Mouse (Mus musculus): ENCODE data around the gene Gucy2g. TPM values are rescaled to one million over a fixed set of nuclear protein-coding genes. Genes with fewer than 3 reads are reported as not detected.

Gucy2g gene
- polyA plus RNA-seq, 1 experiment from 2014 or later: 0.10 TPM

DNA sequence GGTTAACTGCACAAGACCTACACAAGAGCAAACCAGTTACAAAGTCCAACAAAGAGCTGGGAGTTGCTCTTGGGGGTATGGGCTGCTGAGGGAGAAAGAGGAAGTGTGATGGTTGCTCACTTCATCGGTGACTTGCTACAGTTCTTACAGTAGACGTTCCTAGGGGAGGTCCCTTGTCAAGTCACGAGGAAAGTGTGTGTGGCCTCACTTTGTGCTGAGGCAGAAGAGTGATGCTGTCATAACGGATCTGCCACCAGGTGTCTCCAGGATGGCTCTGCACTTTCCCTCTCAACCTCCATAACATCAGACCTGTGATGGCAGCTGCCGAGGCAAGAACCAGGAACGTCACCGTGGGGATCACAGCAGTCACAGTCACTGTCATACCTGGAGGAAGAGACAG, 13.9 kb downstream of the Gucy2g start:
- H3K27ac ChIP-seq (ENCODE audit: low read length): no peak overlapping the region
- H3K9ac ChIP-seq (replicated peaks; ENCODE audit: low read length): no peak overlapping the region
- ATAC-seq (ENCODE audit: low FRiP score, low TSS enrichment): no peak
- no peak overlapping the region for H3K4me3 ChIP-seq (ENCODE audit: low read length)
- H3K36me3 ChIP-seq (ENCODE audit: insufficient read depth, low read length): no peaks in the 10 kb centered on the region
- no peaks in the 10 kb centered on the region for H3K27me3 ChIP-seq (ENCODE audit: insufficient read depth, low read length)
- no peaks in the 10 kb centered on the region for H3K9me3 ChIP-seq (ENCODE audit: low read length)
- 86% methylated on average over 7 of the region's 7 CpGs for WGBS
- no peak overlapping the region for H3K4me2 ChIP-seq (replicated peaks; ENCODE audit: low read depth, low read length)
- 0 out of 2 replicates have a peak, but pooled peaks cover 4% of the 10 kb centered on the region for H3K4me1 ChIP-seq (ENCODE audit: insufficient read depth, low read length)

DNA sequence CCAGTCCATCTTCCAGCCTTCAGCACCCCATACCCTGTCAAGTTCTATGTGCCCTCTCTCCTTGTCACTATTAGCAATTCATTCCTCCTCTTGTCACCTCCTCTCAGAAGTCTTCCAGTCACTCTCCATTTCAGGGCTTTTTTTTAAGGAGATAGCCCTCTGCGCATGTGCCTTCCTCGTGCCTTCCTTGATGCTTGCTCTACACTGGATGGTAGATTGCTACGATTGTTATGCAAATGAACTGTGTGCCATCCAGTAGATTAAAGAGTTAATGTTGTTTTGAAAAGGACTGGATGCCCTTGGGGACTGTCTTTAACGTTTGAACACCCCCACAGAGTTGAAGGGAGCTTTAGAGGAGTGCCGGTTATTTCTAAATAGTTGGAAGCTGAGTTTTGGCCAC, 14.4 kb downstream of the Gucy2g start:
- ATAC-seq (ENCODE audit: low FRiP score, low TSS enrichment): no peak
- no peak overlapping the region for H3K4me2 ChIP-seq (replicated peaks; ENCODE audit: low read depth, low read length)

DNA sequence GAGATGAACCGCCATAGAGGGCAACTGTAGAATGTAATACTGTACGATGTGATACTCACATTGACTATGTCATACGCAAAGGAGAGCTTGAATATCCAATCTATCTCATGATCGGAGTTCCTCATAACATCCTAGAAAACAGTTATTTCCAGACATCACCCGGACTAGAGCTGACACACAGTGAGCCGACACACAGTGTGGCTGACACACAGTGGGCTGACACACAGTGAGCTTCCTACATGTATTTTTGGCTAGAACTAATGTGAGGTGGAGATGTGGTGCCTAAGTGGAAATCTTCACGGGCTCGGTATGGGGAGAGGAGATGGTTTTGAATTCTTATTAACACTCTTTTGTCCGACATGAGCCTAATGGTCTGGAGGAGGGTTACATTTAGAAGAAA, 18.8 kb downstream of the Gucy2g start:
- ATAC-seq (ENCODE audit: low FRiP score, low TSS enrichment): no peak

More for the DNA sequence above, 14.4 kb downstream of the Gucy2g start:
- Histone ChIP-seq H3K36me3 (ENCODE audit: insufficient read depth, low read length) (no peaks in the 10 kb centered on the region), H3K27ac (ENCODE audit: low read length) (no peak overlapping the region), H3K9ac (replicated peaks; ENCODE audit: low read length) (no peak overlapping the region), H3K4me3 (ENCODE audit: low read length) (no peak overlapping the region), H3K27me3 (ENCODE audit: insufficient read depth, low read length) (no peaks in the 10 kb centered on the region), H3K4me1 (ENCODE audit: insufficient read depth, low read length) (0 out of 2 replicates have a peak, but pooled peaks cover 4% of the 10 kb centered on the region), H3K9me3 (ENCODE audit: low read length) (no peaks in the 10 kb centered on the region)
- 72% methylated on average over 5 of the region's 5 CpGs for WGBS

DNA sequence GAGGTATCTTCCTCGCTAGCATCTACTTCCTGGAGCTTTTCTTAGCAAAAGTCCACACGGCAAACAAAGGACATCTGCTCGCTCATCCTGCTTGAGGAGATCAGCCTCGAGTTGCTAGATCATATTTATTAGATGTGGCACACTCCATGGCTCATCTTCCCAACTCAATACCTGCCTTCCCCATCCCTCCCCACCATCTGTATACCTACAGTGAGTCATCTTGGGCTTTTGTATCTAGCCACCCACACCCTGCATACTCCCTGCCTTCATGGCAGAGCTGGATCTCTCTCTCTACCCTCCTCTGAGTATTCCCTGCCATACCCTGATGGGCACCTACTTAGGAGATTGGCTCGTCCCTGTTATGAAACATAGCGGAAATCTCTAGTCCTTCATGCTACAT, 19.8 kb downstream of the Gucy2g start:
- Histone ChIP-seq H3K36me3 (ENCODE audit: insufficient read depth, low read length) (no peaks in the 10 kb centered on the region), H3K9ac (replicated peaks; ENCODE audit: low read length) (no peak overlapping the region), H3K4me1 (ENCODE audit: insufficient read depth, low read length) (peaks cover 23% of the 10 kb centered on the region), H3K9me3 (ENCODE audit: low read length) (no peaks in the 10 kb centered on the region), H3K27ac (ENCODE audit: low read length) (no peak overlapping the region), H3K4me3 (ENCODE audit: low read length) (no peak overlapping the region), H3K4me2 (replicated peaks; ENCODE audit: low read depth, low read length) (no peak overlapping the region), H3K27me3 (ENCODE audit: insufficient read depth, low read length) (no peaks in the 10 kb centered on the region)
- 89% methylated on average over 6 of the region's 6 CpGs for WGBS
- ATAC-seq (ENCODE audit: low FRiP score, low TSS enrichment): no peak

More for the DNA sequence above, 18.8 kb downstream of the Gucy2g start:
- no peak overlapping the region for H3K27ac ChIP-seq (ENCODE audit: low read length)
- H3K27me3 ChIP-seq (ENCODE audit: insufficient read depth, low read length): no peaks in the 10 kb centered on the region
- H3K4me3 ChIP-seq (ENCODE audit: low read length): no peak overlapping the region
- no peak overlapping the region for H3K4me2 ChIP-seq (replicated peaks; ENCODE audit: low read depth, low read length)
- H3K9me3 ChIP-seq (ENCODE audit: low read length): no peaks in the 10 kb centered on the region
- whole genome bisulfite sequencing: 78% methylated on average over 9 of the region's 9 CpGs
- H3K4me1 ChIP-seq (ENCODE audit: insufficient read depth, low read length): peaks cover 19% of the 10 kb centered on the region
- H3K36me3 ChIP-seq (ENCODE audit: insufficient read depth, low read length): no peaks in the 10 kb centered on the region
- no peak overlapping the region for H3K9ac ChIP-seq (replicated peaks; ENCODE audit: low read length)

DNA sequence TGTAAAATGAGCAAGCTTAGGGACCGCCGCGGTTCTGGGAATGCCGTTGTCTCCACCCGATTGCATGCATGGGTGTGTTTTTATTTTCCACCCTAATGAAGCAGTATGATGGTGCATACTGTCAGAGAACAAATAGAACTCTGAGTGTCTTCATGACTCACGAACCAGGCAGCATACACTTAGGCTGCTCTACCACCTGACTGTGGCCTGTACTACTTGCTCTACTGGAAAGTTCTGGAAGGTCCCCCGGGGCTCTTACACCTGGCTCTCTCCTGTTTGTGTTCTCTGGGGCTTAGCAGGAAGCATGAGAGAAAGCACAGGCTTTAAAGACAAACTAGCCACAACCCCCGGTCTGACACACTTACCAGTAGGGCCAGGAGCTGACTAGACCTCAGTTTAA, 21.7 kb downstream of the Gucy2g start:
- no peak for ATAC-seq (ENCODE audit: low FRiP score, low TSS enrichment)
- WGBS: 64% methylated on average over 8 of the region's 8 CpGs
- H3K27me3 ChIP-seq (ENCODE audit: insufficient read depth, low read length): no peaks in the 10 kb centered on the region
- H3K9me3 ChIP-seq (ENCODE audit: low read length): no peaks in the 10 kb centered on the region
- H3K9ac ChIP-seq (replicated peaks; ENCODE audit: low read length): no peak overlapping the region
- H3K4me3 ChIP-seq (ENCODE audit: low read length): no peak overlapping the region
- no peak overlapping the region for H3K27ac ChIP-seq (ENCODE audit: low read length)
- peaks cover 23% of the 10 kb centered on the region for H3K4me1 ChIP-seq (ENCODE audit: insufficient read depth, low read length)
- H3K36me3 ChIP-seq (ENCODE audit: insufficient read depth, low read length): no peaks in the 10 kb centered on the region
- H3K4me2 ChIP-seq (replicated peaks; ENCODE audit: low read depth, low read length): no peak overlapping the region

DNA sequence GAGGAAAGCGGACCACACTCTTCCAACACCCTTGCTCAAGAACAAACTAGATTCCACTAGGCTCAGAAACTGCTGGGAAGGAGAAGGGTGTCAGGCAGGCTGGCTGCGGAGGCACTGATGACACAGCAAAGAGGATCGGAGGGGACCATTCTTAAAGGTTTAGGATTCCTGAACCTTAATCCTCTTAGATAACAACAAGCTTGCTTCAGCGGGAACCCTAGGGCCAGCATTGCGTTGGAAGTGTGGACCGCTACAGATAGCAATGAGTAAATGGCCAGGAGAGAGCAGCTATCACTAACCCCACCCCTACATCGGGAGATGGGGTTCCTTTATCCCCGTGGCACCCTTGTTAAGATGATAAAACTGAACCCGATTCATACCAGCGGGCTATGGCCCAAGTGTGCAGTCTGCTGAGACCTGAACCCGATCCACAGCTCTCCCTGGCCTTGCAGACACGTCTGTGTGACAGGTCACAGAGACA, 22.3 kb downstream of the Gucy2g start:
- WGBS: 27% methylated on average over 12 of the region's 12 CpGs
- Histone ChIP-seq H3K4me1 (ENCODE audit: insufficient read depth, low read length) (peaks cover 23% of the 10 kb centered on the region), H3K9me3 (ENCODE audit: low read length) (no peaks in the 10 kb centered on the region), H3K27ac (ENCODE audit: low read length) (no peak overlapping the region), H3K9ac (replicated peaks; ENCODE audit: low read length) (peak overlapping the region; percentile 61), H3K27me3 (ENCODE audit: insufficient read depth, low read length) (no peaks in the 10 kb centered on the region), H3K36me3 (ENCODE audit: insufficient read depth, low read length) (no peaks in the 10 kb centered on the region), H3K4me2 (replicated peaks; ENCODE audit: low read depth, low read length) (peak overlapping the region; percentile 58), H3K4me3 (ENCODE audit: low read length) (peak overlapping the region; percentile 44)
- no peak for ATAC-seq (ENCODE audit: low FRiP score, low TSS enrichment)

DNA sequence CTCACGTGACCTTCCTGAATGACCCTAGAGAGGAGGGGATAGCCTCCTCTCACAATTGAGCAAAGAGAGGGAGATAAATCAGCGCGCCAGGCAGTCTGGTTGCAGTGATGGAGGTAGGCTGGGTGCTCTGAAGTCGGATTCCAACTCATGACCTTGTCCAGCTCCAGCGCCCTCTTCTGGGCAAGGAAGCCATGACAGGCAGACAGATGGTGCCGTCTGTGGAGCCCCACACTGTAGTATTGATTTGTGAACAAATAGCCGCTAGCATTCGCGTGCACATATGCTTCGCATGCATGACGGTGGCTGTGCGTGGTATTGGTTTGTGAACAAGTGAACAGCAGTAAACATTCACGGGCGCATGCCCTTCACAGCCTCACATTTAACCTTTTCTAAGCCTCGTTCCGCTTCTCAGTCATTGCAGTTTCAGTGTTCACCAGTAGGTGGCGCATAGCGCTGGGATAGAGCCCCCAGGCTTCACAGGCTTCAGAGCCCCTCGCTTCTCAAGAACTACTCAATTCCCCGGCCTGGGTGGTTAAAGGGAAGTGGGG, 22.8 kb downstream of the Gucy2g start:
- Histone ChIP-seq H3K36me3 (ENCODE audit: insufficient read depth, low read length) (no peaks in the 10 kb centered on the region), H3K27me3 (ENCODE audit: insufficient read depth, low read length) (no peaks in the 10 kb centered on the region), H3K27ac (ENCODE audit: low read length) (no peak overlapping the region), H3K9me3 (ENCODE audit: low read length) (no peaks in the 10 kb centered on the region), H3K4me1 (ENCODE audit: insufficient read depth, low read length) (peaks cover 23% of the 10 kb centered on the region), H3K4me3 (ENCODE audit: low read length) (peak overlapping the region; percentile 44), H3K9ac (replicated peaks; ENCODE audit: low read length) (peak overlapping the region; percentile 61), H3K4me2 (replicated peaks; ENCODE audit: low read depth, low read length) (peak overlapping the region; percentile 58)
- WGBS: 3% methylated on average over 20 of the region's 20 CpGs
- peak; percentile 75 for ATAC-seq (ENCODE audit: low FRiP score, low TSS enrichment)

DNA sequence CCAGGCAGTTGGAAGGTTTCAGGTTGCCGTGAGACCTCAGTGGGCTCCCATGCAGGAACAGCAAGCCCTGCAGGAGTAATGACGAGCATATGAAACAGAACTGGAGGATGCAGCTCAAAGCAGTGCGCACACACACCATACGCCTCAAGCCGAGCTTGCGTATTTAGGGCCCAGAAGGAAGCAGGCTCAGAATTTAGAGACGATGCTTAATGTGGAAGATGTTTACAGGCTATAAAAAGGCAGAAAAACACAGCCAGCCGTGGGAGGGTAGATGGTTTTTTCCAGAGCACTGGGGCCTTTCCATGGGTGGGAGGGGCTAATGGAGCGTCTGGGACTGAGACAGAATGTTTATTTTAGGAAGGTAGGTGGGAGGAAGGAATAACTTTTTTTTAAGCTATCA, 23.7 kb downstream of the Gucy2g start:
- H3K9me3 ChIP-seq (ENCODE audit: low read length): no peaks in the 10 kb centered on the region
- no peaks in the 10 kb centered on the region for H3K36me3 ChIP-seq (ENCODE audit: insufficient read depth, low read length)
- WGBS: 40% methylated on average over 9 of the region's 9 CpGs
- peak; percentile 33 for ATAC-seq (ENCODE audit: low FRiP score, low TSS enrichment)
- H3K27ac ChIP-seq (ENCODE audit: low read length): no peak overlapping the region
- H3K9ac ChIP-seq (replicated peaks; ENCODE audit: low read length): no peak overlapping the region
- no peaks in the 10 kb centered on the region for H3K27me3 ChIP-seq (ENCODE audit: insufficient read depth, low read length)
- no peak overlapping the region for H3K4me2 ChIP-seq (replicated peaks; ENCODE audit: low read depth, low read length)
- peaks cover 20% of the 10 kb centered on the region for H3K4me1 ChIP-seq (ENCODE audit: insufficient read depth, low read length)
- no peak overlapping the region for H3K4me3 ChIP-seq (ENCODE audit: low read length)

DNA sequence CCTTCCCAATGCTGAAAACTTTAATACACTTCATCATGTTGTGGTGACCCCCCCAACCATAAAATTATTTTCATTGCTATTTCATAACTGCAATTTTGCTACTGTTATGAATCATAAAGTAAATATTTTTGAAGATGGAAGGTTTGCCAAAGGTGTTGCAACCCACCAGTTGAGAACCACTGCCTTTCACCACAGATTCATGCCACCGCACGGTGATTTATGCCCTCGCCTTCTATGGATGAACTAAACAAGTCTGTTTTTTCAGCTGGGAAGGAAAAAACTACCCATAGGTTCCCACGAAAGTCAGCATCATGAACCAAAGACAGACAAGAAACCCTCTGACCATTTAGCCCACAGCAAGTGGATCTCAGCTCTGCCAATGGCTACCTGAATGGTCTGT, 24.2 kb downstream of the Gucy2g start:
- Histone ChIP-seq H3K36me3 (ENCODE audit: insufficient read depth, low read length) (no peaks in the 10 kb centered on the region), H3K4me1 (ENCODE audit: insufficient read depth, low read length) (peaks cover 20% of the 10 kb centered on the region), H3K27me3 (ENCODE audit: insufficient read depth, low read length) (no peaks in the 10 kb centered on the region), H3K9ac (replicated peaks; ENCODE audit: low read length) (no peak overlapping the region), H3K4me2 (replicated peaks; ENCODE audit: low read depth, low read length) (no peak overlapping the region), H3K4me3 (ENCODE audit: low read length) (no peak overlapping the region), H3K27ac (ENCODE audit: low read length) (no peak overlapping the region), H3K9me3 (ENCODE audit: low read length) (no peaks in the 10 kb centered on the region)
- ATAC-seq (ENCODE audit: low FRiP score, low TSS enrichment): no peak
- WGBS: 74% methylated on average over 4 of the region's 4 CpGs

DNA sequence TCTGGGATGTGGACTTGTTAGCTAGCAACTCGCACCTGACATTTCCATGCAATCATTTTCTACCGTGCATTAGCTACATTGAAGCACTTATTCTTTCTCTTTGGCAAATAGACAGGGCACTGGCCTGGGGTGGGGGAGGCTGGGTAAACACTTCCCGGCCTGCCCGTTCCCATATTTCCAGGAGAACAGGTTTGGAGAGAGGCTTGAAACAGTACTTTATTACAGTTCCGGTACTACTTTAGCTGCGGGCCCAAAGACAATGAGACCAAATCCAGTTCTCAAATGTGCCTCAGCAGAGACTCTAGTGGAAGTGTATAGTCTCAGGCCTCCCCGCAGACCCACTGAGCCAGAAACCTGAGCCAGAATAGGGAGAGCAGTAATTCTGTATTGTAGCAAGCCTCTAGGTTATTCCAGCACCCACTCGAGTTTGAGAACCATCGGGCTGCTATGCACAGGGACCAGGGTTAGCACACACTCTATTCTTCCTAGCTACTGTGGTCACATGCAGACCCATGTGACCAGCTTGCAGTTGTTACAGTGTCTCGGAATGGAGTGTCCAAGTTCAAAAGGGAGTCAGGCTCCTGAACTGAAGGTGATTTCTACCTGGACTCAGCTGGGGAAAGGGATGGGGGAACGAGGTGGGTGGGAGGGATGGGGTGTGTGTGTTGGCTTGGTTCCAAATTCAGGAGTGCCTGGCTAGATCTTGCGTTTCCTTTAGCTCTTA, 27.3 kb downstream of the Gucy2g start:
- Histone ChIP-seq H3K36me3 (ENCODE audit: insufficient read depth, low read length) (no peaks in the 10 kb centered on the region), H3K27me3 (ENCODE audit: insufficient read depth, low read length) (no peaks in the 10 kb centered on the region), H3K4me1 (ENCODE audit: insufficient read depth, low read length) (peaks cover 16% of the 10 kb centered on the region), H3K4me3 (ENCODE audit: low read length) (no peak overlapping the region), H3K27ac (ENCODE audit: low read length) (no peak overlapping the region), H3K9ac (replicated peaks; ENCODE audit: low read length) (no peak overlapping the region), H3K4me2 (replicated peaks; ENCODE audit: low read depth, low read length) (no peak overlapping the region), H3K9me3 (ENCODE audit: low read length) (no peaks in the 10 kb centered on the region)
- no peak for ATAC-seq (ENCODE audit: low FRiP score, low TSS enrichment)
- WGBS: 64% methylated on average over 12 of the region's 12 CpGs
